Mouse (Mus musculus) limb, embryonic 11.5 days (tissue): ENCODE results near the gene Dct. TPM values are rescaled to one million over a fixed set of nuclear protein-coding genes. Genes with fewer than 3 reads are reported as not detected.
A peak's percentile ranks its signal among the peaks of the same experiment; 100 is the strongest.

ENCODE experiments used
- ATAC-seq: fragments of 200-750 bp; cut with Nextera tagmentation; 2 replicates; pipeline ENCODE4 v1.8.0; 2017; ENCODE audit warnings: low read depth; ENCODE audit not compliant: insufficient number of reproducible peaks, low FRiP score, low TSS enrichment
- DNase-seq: peaks from one replicate; pipeline ENCODE4 v3.0.0-alpha.2; 2015; ENCODE audit warnings: low spot score
- H3K27ac ChIP-seq: fragments of 300-500 bp; sonication (generic); replicated peaks from 2 replicates; pipeline ENCODE4 v1.5.1; 2014; ENCODE audit warnings: low read depth, mild to moderate bottlenecking, low read length
- H3K27me3 ChIP-seq: fragments of 300-500 bp; sonication (generic); 2 replicates; pipeline ENCODE4 v1.6.1; 2014; ENCODE audit warnings: mild to moderate bottlenecking, low read length, mixed read lengths; ENCODE audit not compliant: control insufficient read depth, insufficient read depth
- H3K36me3 ChIP-seq: fragments of 300-500 bp; sonication (generic); 2 replicates; pipeline ENCODE4 v1.6.1; 2014; ENCODE audit warnings: mild to moderate bottlenecking, low read length, moderate library complexity, mixed read lengths; ENCODE audit not compliant: control insufficient read depth, insufficient read depth
- H3K4me1 ChIP-seq: fragments of 300-500 bp; sonication (generic); 2 replicates; pipeline ENCODE4 v1.6.1; 2014; ENCODE audit warnings: low read length, mixed read lengths; ENCODE audit not compliant: control insufficient read depth, insufficient read depth
- H3K4me2 ChIP-seq: fragments of 300-500 bp; sonication (generic); 2 replicates; pipeline ENCODE4 v1.6.1; 2014; ENCODE audit warnings: low read depth, mild to moderate bottlenecking, moderate library complexity; ENCODE audit not compliant: severe bottlenecking
- H3K4me3 ChIP-seq: fragments of 300-500 bp; sonication (generic); 2 replicates; pipeline ENCODE4 v1.5.1; 2014; ENCODE audit warnings: low read depth, low read length
- H3K9ac ChIP-seq: fragments of 300-500 bp; sonication (generic); 2 replicates; pipeline ENCODE4 v1.6.1; 2014; ENCODE audit warnings: mild to moderate bottlenecking, low read length
- H3K9me3 ChIP-seq: fragments of 300-500 bp; sonication (generic); 2 replicates; pipeline ENCODE4 v1.6.1; 2016; ENCODE audit warnings: low read length; ENCODE audit not compliant: control insufficient read depth
- WGBS: fragments of 180-500 bp; shearing (Covaris S2); extraction: QIAGEN DNeasy Blood & Tissue Kit; methylation state at CpG from one replicate; pipeline ENCODE4 v1.1.7; 2014; 5-methylcytosine and 5-hydroxymethylcytosine counted together
- polyA plus RNA-seq: library from polyadenylated mRNA; unstranded; fragments of >200 nt; fragmentation: Nextera tagmentation; extraction: Ambion mirVana; gene quantifications from 2 replicates; pipeline ENCODE4 v1.2.1, GENCODE M21; 2014

The Dct gene
- polyA plus RNA-seq, 1 experiment from 2014 or later: 1.6 TPM

GRCm38 (mm10) chr14:118051396-118051795 is 648 bp downstream of the Dct start:
- no peak for DNase-seq
- 62% methylated on average over 11 of the region's 11 CpGs for WGBS
- no peaks in the 10 kb centered on the region for H3K27me3 ChIP-seq

GRCm38 (mm10) chr14:118050990-118051389 is 1.1 kb downstream of the Dct start:
- no peak for ATAC-seq
- no peak overlapping the region for H3K4me2 ChIP-seq
- DNase-seq: no peak
- no peak overlapping the region for H3K9ac ChIP-seq
- H3K27ac ChIP-seq: no peak overlapping the region
- H3K4me3 ChIP-seq: no peak overlapping the region
- H3K4me1 ChIP-seq: no peaks in the 10 kb centered on the region; the same call in 1 of the 2 replicates
- H3K27me3 ChIP-seq: no peaks in the 10 kb centered on the region
- no peaks in the 10 kb centered on the region for H3K9me3 ChIP-seq
- 85% methylated on average over 12 of the region's 12 CpGs for WGBS
- no peaks in the 10 kb centered on the region for H3K36me3 ChIP-seq

More at GRCm38 (mm10) chr14:118051396-118051795, 648 bp downstream of the Dct start:
- no peak for ATAC-seq
- Histone ChIP-seq H3K27ac (no peak overlapping the region; the same call in 1 of the 2 replicates), H3K9ac (no peak overlapping the region), H3K4me1 (no peaks in the 10 kb centered on the region; the same call in 1 of the 2 replicates), H3K4me3 (no peak overlapping the region), H3K9me3 (no peaks in the 10 kb centered on the region), H3K36me3 (no peaks in the 10 kb centered on the region), H3K4me2 (no peak overlapping the region)

GRCm38 (mm10) chr14:118050431-118050830 is 1.6 kb downstream of the Dct start:
- Histone ChIP-seq H3K27me3 (no peaks in the 10 kb centered on the region), H3K27ac (no peak overlapping the region), H3K4me2 (no peak overlapping the region), H3K4me1 (no peaks in the 10 kb centered on the region; the same call in 1 of the 2 replicates), H3K36me3 (no peaks in the 10 kb centered on the region), H3K9ac (no peak overlapping the region), H3K4me3 (no peak overlapping the region), H3K9me3 (no peaks in the 10 kb centered on the region)
- ATAC-seq (no peak), DNase-seq (no peak)
- 88% methylated on average over 10 of the region's 10 CpGs for WGBS

- no peak overlapping the region for H3K27ac ChIP-seq
- DNase-seq (no peak), ATAC-seq (no peak)
- no peaks in the 10 kb centered on the region for H3K9me3 ChIP-seq
- H3K4me2 ChIP-seq: no peak overlapping the region
- no peaks in the 10 kb centered on the region; the same call in 1 of the 2 replicates for H3K4me1 ChIP-seq
- no peaks in the 10 kb centered on the region for H3K36me3 ChIP-seq
- 75% methylated on average over 12 of the region's 12 CpGs for WGBS
- no peak overlapping the region for H3K4me3 ChIP-seq
- H3K9ac ChIP-seq: no peak overlapping the region
- no peaks in the 10 kb centered on the region for H3K27me3 ChIP-seq
Measured at GRCm38 (mm10) chr14:118049648-118050238, 2.3 kb downstream of the Dct start.

- Histone ChIP-seq H3K36me3 (no peaks in the 10 kb centered on the region), H3K4me1 (no peaks in the 10 kb centered on the region), H3K4me3 (no peak overlapping the region), H3K4me2 (no peak overlapping the region), H3K9me3 (no peaks in the 10 kb centered on the region), H3K9ac (no peak overlapping the region), H3K27ac (no peak overlapping the region), H3K27me3 (no peaks in the 10 kb centered on the region)
- peak; percentile 28 for DNase-seq
- 83% methylated on average over 17 of the region's 17 CpGs for WGBS
- 0 out of 2 replicates have a peak, but pooled peaks have one; percentile 31 for ATAC-seq
Measured at GRCm38 (mm10) chr14:118042963-118043362, 9.1 kb downstream of the Dct start.

GRCm38 (mm10) chr14:118042066-118042762 is 9.8 kb downstream of the Dct start:
- Histone ChIP-seq H3K9me3 (no peaks in the 10 kb centered on the region), H3K27me3 (no peaks in the 10 kb centered on the region), H3K27ac (no peak overlapping the region), H3K4me1 (no peaks in the 10 kb centered on the region), H3K36me3 (no peaks in the 10 kb centered on the region), H3K9ac (no peak overlapping the region), H3K4me2 (no peak overlapping the region), H3K4me3 (no peak overlapping the region)
- WGBS: 81% methylated on average over 18 of the region's 18 CpGs
- ATAC-seq: no peak
- DNase-seq: peak; percentile 32

- H3K9me3 ChIP-seq: no peaks in the 10 kb centered on the region
- no peaks in the 10 kb centered on the region for H3K4me1 ChIP-seq
- H3K4me2 ChIP-seq: no peak overlapping the region
- no peaks in the 10 kb centered on the region for H3K36me3 ChIP-seq
- 70% methylated on average over 7 of the region's 7 CpGs for WGBS
- ATAC-seq (no peak), DNase-seq (no peak)
- no peak overlapping the region for H3K9ac ChIP-seq
- no peak overlapping the region for H3K27ac ChIP-seq
- no peak overlapping the region for H3K4me3 ChIP-seq
- H3K27me3 ChIP-seq: no peaks in the 10 kb centered on the region
Measured at GRCm38 (mm10) chr14:118040550-118041250, 11.3 kb downstream of the Dct start.

GRCm38 (mm10) chr14:118039074-118039473 is 13.0 kb downstream of the Dct start:
- Histone ChIP-seq H3K4me2 (no peak overlapping the region), H3K9me3 (no peaks in the 10 kb centered on the region), H3K4me3 (no peak overlapping the region), H3K27ac (no peak overlapping the region), H3K9ac (no peak overlapping the region), H3K4me1 (no peaks in the 10 kb centered on the region), H3K27me3 (no peaks in the 10 kb centered on the region), H3K36me3 (no peaks in the 10 kb centered on the region)
- DNase-seq (no peak), ATAC-seq (no peak)
- 88% methylated on average over 3 of the region's 3 CpGs for WGBS
